Mouse (Mus musculus) CD8-positive naive resting alpha-beta T cell, adult 2 months (primary cell): ENCODE results near the gene Tcf7l1.

ENCODE experiments used
- DNase-seq, 2 experiments: peaks; one replicate each; pipeline ENCODE4 v3.0.0; 2022; ENCODE audit warnings: low read depth in 2 of 2, low spot score in 2 of 2

Gene Tcf7l1

DNA sequence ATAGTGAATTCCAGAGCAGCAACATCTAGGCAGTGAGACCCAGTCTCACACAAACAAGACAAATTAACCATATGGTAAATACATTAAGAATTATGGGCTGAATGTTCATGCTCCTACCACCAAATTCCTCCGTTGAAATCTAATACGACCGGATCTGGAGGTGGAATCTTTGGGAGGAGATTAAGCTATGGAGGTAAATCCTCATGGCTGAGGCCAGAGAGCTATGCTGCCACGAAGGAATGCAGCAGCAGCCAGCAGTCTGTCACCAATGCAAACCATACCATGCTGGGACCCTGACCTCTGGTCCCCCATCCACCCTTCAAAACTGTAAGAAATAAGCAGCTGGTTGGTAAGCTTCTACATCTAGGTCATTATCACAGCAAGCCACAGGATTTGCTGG lies 41.9 kb downstream of the Tcf7l1 start:
- no peak for DNase-seq

DNA sequence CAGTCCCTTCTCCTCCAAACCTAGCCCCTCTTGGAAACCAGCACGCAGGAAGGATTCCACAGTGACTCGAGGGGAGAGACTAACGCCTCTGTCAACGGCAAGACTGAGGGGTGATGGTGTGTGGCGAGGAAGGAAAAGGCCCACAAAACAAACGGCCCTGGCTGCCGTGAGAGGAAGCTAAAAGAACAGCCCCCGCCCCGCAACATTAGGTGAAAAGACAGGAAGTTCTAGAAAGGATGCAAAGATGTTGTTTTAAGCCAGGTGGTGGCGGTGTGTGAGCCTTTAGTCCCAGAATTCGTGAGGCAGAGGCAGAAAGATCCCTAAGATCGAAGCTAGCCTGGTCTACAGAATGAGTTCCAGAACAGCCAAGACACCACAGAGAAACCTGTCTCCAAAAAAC lies 43.3 kb downstream of the Tcf7l1 start:
- no peak for DNase-seq

- DNase-seq: no peak
Observed at GRCm38 (mm10) chr6:72744144-72744800, 44.8 kb downstream of the Tcf7l1 start.

DNA sequence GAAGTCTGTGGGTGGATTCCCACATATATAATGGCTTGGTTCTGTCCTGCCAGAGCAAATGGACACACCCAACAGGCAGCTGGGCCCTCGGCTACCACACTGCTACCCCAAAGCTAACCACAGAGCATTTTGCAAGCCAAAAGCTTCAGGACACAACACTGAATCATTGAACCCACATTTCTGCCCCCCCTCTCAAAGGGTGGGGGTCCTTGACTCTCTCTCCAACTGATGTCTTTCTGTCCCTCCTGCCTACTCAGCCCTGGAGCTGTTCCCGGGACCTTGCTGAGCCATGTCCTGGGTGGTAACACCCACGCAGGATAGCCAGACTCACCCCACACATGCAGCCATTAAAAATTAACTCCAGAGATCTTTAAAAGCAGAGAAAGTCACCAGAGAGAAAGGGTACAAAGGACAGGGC lies 45.4 kb downstream of the Tcf7l1 start:
- DNase-seq: no peak

GRCm38 (mm10) chr6:72742331-72742730 lies 46.7 kb downstream of the Tcf7l1 start:
- DNase-seq: no peak

- no peak for DNase-seq
Observed at GRCm38 (mm10) chr6:72740596-72741421, 48.2 kb downstream of the Tcf7l1 start.

DNA sequence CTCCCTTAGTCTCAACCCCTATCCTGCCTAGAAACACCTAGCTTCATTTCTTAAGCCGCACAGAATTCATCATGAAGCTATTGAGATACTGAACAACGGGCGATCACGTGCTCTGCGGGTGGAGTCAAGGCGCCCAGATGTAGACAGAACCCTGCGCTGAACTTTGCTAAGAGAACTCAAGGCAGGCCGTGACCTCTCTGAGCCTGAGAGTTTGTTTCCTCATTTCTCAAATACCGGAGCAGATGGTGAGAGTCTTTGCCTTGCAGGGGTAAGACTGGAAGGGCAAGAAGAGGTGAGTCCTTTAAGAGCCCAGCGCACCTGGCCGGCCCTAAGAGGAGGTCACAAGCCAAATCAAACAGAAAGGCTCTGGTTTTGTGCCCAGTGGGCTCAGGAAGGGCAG lies 52.2 kb downstream of the Tcf7l1 start:
- no peak for DNase-seq

DNA sequence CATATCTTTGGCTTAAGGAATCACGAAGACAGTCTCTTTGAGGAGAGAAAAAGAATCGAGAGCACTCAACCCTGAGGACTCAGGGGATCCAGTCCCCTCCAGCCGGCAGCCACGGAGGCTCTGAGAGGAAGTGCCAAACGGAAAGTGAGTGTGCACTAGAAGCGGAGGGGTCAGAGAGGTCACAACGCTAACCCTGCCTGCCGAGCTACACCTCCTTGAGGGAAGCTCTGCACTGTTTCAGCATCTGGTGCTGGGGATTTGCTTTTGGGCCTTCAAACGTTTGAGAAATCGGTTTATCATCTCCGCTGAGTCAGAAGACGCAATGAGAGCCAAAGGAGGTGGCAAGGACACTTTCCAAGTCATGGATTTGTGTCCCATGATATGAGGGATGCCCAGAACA lies 53.8 kb downstream of the Tcf7l1 start:
- DNase-seq: no peak

DNA sequence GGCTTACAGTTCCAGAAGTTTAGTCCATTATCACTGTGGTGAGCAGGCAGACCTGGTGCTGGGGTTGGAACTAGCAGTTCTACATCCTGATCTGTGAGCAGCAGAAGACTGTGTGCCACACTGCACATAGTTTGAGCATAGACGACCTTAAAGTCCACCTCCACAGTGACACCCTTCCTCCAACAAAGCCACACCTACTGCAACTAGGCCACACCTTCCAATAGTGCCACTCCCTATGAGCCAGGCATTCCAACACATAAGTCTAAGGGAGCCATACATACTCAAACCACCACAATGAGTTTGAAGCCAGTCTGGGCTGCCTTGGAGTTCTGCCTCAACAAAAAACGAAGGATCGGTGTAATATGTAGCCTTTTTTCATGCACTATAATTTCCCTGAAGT lies 55.7 kb downstream of the Tcf7l1 start:
- no peak for DNase-seq

- no peak for DNase-seq
Observed at GRCm38 (mm10) chr6:72732109-72732508, 56.9 kb downstream of the Tcf7l1 start.

DNA sequence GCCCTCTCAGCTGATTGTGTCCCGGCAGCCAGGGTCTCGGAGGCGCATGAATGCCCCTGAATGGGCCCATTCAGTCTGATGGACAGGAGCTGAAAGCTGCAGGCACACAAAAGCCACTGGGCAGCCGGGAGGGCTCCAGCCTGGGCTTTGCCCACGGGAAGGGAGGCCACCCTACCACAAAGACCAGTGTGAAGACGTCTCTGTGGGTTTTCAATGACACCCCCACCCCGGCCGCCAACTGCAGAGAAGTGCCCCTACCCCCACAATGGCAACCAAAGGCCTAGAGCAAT lies 58.5 kb downstream of the Tcf7l1 start:
- DNase-seq: no peak

DNA sequence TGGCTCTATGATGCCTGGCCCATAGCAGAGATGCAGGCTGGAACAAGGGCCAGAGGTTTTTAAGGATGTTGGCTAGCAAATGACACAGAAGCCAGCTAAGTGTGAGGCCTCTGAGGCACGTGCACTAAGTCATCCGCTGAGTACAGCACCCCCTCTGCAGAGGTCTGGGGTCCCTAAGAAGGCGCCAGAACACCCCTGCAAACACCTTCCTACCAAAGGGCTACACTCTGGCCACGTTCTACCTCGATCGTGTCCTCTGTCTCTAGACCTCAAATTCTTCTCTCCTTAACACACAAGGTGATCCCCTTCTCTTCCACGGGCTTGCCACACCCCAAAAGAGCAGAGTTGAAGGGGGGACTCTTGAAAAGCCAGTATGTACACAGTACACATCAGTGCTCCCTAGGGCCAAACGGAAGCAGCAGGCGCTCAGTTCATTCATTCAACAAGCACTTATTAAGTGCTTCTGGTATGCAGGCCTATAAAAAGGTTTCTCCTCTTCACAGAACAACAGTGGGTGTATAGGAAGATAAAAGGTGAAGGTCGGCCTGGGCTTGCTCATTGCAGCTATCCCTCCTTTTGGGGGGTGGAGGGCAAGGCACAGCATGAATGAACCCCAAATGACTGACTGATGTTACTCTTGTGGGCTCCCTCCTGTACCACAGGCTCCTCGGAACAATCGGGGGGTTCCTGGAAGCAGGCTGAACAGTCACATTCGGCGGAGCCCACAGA lies 59.1 kb downstream of the Tcf7l1 start:
- DNase-seq: no peak

GRCm38 (mm10) chr6:72727826-72728225 lies 61.2 kb downstream of the Tcf7l1 start:
- DNase-seq: no peak

DNA sequence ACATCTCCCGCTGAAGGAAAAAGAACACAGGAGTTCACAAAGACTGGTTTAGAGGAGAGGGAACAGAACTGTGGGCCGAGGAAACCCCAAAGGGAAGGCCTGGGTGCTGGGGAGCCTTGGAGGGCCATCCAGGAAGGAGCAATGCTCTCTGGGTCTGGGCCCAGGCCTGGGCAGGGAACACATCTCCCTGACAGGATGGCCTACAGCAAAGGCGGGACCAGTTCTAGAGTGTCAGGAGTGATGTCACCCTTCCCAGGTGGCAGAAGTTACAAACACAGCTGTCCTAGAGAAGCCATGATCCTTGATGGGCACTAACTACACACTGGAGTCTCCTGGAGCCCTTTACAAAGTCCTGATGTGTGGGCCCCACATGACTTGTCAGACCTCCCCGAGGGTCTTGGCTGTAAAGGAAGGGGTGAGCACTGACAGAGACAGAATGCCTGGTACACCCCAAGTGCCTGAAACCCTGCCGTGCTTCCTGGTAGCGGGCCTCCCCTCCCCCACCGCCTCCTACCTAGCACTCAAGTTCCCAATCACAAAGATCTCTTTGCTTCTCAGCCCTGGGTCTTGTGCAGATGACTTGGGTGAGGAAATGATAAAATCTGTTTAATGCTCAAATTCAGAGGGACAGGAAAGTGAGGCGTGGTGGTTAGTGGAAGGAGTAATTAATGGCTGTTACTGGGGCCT lies 64.4 kb downstream of the Tcf7l1 start:
- DNase-seq: no peak

DNA sequence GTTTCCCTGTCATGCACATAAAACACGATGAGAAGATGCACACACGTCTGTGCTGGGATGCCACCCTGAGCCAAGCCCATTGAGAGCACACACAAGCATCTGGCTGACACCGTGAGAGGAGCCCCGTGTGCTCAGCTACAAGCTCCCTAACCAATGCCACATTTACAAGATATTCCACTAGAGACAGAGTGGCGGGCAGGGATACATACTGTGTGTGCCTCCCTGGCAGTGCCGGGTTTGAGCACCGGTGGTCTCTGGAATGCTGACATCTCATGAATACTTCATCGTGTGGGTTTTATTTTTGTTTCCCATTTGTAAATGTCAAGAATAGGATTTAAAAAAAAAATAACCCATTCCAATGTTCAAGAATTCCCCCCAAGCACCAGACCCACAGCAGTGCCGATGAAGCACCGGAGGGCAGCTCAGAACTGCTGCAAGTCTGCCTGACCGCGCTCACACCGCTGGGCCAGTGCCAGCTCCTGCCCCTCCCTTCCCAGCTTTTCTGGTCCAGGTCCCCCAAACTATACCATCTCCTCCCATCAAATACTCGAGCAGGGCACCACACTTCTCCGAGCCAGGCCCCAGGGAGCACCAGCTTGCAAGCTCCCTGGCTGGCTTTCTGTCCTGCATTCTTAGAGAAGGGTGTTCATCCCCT lies 65.2 kb downstream of the Tcf7l1 start:
- DNase-seq: no peak

DNA sequence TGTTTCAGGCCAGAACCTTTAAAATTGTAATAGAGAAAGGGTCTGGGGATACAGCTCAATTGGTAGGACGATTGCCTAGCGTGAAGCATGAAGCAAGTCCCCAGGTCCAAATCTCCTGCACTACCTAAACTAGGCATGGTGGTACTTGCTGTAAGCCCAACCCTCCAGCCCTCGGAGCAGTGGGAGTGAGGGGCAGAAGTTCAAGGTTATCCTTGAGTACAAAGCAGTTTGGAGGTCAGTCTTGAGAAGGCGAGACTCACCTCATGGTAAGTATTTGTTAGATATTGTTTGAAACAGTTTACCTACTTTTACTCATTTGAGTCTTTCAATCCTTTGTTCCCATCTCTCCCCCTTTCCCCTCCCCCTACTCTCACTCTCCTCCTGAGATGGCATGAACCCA lies 65.9 kb downstream of the Tcf7l1 start:
- no peak for DNase-seq

DNA sequence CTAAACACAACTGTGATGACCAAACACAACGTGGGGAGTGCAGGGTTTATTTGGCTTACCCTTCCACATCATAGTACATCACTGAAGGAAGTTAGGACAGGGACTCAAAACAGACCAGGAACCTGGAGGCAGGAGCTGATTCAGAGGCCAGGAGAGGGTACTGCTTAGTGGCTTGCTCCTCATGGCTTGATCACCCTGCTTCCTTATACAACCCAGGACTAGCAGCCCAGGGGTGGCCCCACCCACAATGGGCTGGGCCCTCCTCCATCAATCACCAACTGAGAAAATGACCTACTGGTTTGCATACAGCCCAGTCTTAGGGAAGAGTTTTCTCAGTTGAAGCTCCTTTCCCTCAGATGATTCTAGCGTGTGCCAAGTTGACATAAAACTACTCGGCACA lies 68.2 kb downstream of the Tcf7l1 start:
- DNase-seq: no peak

DNA sequence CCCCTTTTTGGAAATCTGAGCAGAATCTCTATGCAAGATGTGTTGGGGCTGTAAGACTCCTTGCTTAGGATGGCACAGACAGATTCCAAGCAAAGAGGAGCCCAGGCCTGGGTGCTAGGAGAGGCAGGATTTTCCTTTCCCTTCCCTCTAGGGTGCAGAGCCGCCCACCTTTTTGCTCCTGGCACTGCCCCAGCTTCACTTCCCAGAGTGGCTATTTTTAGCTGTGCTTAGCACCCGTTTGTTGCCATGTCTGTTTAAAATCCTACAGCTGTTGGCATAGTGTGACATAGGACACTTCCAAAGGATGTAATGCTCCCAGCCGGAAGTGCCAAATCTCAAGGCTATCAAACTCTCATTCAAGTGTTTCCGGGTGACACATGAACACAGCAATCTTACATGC lies 74.3 kb downstream of the Tcf7l1 start:
- DNase-seq: no peak

- DNase-seq: no peak
Observed at GRCm38 (mm10) chr6:72714250-72714649, 74.8 kb downstream of the Tcf7l1 start.

- DNase-seq: no peak
Observed at GRCm38 (mm10) chr6:72711508-72712081, 77.5 kb downstream of the Tcf7l1 start.
